Mouse (Mus musculus) erythroblast, embryonic 14.5 days (primary cell): ENCODE measurements around the gene Prss50.

Source experiments
- GATA1 ChIP-seq: IDR thresholded peaks from 2 replicates; pipeline ENCODE4 v1.6.1; 2012; ENCODE audit warnings: low read length, inconsistent platforms, mixed read lengths
- TAL1 ChIP-seq: IDR thresholded peaks from 3 replicates; pipeline ENCODE4 v1.6.1; 2012; ENCODE audit warnings: low read length, inconsistent platforms, mixed read lengths

- no peak for TF ChIP-seq GATA1
- TF ChIP-seq TAL1: no peak
These were observed 13.6 kb upstream of the Prss50 start, which contains the start of gene Prss46 for GRCm38 (mm10) chr9:110844206-110844605.
